Mouse (Mus musculus) ovary, postnatal 10 days (tissue): ENCODE results near the gene Ascc3.

Source experiments
- DNase-seq: peaks from one replicate; pipeline ENCODE4 v3.0.0; 2022; ENCODE audit warnings: low spot score

Ascc3 gene

DNA sequence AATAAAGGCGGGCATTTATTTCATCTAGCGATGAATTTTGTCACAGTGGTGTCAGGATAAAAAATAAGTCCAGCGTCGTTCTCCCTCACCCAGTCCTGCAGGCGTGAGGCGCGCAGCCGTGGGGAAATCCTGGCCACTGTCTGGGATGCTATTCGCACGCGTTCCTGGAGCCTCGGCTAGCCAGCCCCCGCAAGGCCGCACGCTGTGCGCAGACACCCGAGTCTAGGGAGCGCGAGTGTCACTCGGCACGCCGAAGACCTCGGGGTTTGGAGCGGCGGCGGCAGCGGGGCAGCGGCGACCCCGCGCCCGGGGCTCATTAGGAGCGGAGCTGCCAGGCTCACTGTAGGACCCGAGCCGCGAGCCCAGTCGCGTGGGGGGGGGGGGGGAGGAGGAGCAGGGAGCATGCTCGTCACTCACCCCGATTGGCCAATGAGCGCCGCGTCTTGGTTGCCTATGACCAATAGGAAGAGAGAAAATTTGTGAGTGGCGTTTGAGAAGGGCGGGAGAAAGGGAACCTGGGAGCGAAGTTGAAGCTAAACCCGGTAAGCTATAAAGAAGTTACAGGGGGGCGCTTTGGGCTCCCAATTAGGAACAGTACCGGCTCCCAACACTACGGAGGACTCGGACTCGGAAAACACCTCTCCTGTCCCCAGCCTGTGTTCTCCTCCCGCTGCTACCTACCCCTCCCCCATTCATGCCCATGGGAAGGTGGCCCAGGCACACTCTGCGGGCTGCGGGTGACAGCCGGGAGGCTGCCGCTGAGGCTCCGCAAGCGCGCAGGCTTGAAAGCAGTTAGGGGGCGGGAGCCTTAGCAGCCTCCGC is 301.9 kb downstream of the Ascc3 start, which contains the start of gene Sim1:
Sim1 (plus strand) TSS at position 585 of the 822 bp plus-strand sequence.
- no peak for DNase-seq

DNA sequence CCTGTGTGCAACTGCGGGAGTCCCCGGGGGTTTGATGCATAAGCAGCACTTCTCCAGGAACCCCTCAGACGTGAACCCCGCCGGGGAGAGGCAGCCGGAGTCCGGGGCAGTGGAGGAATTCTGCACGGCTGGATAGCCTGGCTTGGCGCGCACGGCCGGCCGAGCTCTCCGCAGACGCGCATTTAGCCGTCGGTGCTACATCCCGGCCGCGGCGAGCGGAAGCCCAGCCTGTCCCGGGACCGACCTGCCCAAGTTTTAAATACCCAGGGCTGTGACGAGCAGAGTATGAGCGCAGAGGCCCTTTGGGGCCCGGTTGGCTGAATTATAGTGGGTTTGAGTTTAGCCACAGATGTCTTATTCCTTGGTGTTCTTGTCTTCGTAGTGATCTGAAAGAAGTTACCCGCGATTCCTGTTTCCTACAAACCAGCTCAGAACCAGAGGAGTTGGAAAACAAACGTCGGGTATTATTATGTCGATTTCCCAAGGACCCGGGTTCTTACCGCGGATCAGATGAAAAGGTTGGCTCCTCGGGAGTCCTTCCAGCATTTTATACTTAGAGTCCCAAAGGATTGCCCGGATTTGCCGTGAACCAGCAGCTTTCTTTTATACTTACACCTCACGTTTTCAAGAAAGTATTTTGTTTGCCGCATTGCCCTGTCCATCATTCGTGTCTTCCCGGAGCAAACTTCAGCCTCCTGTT is 302.8 kb downstream of the Ascc3 start:
- no peak for DNase-seq

DNA sequence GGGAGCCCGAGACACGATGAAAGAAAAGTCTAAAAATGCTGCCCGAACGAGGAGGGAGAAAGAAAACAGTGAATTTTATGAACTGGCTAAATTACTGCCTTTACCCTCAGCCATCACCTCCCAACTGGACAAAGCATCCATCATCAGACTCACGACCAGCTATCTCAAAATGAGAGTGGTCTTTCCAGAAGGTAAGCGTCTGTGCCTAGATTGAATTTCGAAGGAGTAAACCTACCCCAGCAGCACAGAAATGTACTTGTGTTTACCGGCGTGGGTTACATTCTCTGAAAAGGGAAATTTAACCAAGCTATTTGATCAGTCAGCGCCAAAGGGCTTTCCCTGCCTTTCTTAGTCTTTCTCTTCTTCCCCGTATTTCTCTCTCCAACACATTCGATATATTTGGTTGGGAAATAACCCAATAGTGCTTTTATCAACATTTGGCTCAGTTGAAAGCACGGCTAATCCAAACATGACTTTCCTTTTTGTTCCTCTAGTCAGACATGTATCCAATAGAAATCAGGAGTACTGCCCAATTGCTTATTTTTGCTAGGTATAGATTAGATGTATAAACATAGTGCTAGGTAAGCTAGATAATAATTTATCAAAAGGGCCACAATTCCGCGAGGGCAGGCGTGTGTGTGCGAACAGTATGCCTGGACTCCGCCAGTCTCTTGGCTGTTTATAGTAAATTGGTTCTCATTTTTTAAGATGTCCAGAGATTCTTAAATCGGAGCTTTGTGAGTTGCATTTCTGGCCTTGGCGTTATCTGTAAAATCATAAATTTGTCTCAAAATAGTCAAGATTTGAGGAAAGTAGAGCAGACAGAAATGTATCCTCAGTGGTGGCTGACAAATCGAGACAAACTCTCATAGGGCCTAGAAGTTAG is 303.7 kb downstream of the Ascc3 start:
- DNase-seq = no peak

- no peak for DNase-seq
Observed at GRCm38 (mm10) chr10:50896767-50897390, 304.4 kb downstream of the Ascc3 start.

DNA sequence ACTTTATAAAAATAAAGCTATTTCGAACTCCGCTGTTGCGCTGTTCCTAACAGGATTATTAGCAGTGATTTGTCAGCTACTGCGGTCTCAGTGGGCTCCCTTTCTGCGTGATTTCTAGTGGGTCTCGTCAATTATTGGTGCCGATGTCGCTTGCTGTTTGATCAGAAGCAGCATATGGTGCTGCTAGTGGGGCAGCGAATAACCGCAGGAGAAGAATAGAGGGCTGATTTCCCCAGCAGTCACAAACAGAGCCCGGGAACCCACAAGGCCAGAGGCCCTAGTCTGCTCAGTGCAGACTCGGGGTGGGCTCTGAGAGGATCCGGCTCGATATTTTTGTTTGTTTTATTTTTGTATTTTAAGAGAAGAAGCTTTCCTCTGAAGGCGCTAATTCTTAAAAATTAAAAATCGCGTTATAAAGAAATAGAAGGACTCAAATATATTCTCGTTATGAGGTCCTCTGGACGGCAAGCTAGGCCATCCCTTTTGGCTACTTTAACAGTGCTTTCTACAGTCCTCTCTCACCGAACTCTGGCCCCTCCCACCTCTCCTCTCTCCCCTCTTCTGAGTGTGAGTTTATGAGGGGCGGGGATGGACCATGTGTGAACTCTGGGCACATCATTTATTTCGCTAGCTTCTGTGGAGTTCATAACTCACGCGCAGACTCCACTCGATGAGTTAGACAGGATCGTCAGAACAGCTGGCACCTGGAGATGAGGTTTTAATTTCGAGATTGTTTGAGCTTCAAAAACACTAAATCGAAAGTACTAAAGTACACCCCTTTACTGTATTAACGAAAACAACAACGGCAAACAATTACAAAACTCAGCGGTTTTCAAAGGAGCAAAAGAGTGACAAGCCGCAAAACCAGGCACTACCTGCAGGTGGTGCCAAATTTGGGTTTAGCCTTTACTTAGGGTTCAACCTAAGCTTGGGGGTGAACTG is 305.3 kb downstream of the Ascc3 start:
- no peak for DNase-seq

DNA sequence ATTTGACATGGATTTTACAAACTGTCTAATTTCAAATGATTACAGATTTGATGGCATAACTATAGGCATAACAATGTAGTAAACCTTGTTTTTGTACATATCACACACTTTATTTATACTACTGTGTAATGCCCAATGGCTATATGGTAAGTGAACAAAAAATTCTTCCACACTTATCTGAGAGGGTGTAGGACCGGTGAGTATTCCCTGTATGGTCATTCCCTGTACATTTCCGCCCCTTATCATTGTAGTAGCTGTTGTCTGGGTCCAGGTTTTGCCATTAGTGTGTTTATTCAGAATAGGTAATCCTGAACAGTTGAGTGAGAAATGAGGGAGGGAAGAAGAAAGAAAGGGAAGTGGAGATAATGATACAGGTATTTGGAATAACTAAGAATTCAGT is 306.2 kb downstream of the Ascc3 start:
- DNase-seq = no peak

DNA sequence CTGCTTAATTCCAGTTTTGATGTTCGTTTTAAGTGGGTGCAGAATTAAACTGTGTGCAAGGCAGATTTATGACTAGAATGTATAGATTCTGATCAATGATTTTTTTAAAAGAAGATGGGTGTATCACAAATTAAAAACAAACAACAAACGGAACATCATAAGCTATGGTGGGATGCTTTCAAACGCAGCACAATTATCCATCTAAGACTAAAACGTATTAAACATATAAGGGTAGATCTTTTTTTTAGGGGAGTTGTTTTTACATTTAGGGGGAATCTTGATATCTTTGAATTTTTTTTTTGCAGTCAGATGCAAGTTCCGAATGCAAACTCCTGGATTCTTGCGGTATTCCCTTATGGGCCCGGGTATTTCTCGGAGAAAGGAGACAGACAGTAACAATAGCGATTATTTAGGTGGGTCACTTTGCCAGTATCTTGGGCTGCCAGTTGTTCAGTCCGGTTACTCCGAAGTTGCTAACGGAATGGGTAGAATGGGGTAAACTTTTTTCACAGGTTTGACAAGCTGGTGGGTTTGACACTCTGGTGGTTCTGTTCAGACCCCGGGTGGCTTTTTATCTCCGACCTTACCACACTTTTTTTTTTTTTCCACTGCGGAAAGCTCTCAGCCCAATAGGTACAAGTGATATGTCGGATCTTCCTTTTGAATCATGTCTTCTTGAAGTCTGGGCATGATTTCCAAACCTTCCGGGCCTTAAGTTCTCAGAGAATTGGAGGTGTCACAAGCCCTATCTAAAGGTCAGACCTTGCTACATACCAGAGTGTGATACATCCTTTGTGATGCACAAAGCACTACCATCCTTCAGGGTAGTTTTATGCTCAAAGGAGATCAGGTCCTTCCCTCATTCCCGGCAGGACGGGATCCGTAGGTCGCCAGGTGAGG is 307.6 kb downstream of the Ascc3 start:
- no peak for DNase-seq
